Mouse (Mus musculus): ENCODE data around the gene Ppp2r3a. TPM values are rescaled to one million over a fixed set of nuclear protein-coding genes. Genes with fewer than 3 reads are reported as not detected.

Gene Ppp2r3a
- total and polyA plus RNA-seq, 3 experiments = 1.1 to 3.0 TPM; not detected in 1

- TF ChIP-seq MXI1 (IDR thresholded peaks at IDR 0.05; ENCODE audit: low read depth, low read length) = no peak
- no peak for TF ChIP-seq NELFE (IDR thresholded peaks at IDR 0.05; ENCODE audit: low read depth, low read length)
- TF ChIP-seq EP300 (IDR thresholded peaks at IDR 0.05; ENCODE audit: low read depth in 1 of 2, low read length in 2 of 2) = no peak
- TF ChIP-seq ZMIZ1 (IDR thresholded peaks at IDR 0.05; ENCODE audit: low read depth, low read length) = no peak
- peak; percentile 4 for DNase-seq (ENCODE audit: low read depth, low spot score)
- Histone ChIP-seq H3K27ac (ENCODE audit: control insufficient read depth, low read depth, low read length) (no peak overlapping the region), H3K9ac (ENCODE audit: control insufficient read depth, low read depth, low read length, poor library complexity, severe bottlenecking) (no peak overlapping the region), H3K9me3 (replicated peaks; ENCODE audit: insufficient read depth, low read length) (no peaks in the 10 kb centered on the region), H3K4me1 (ENCODE audit: control insufficient read depth in 1 of 2, insufficient read depth in 2 of 2, low read length in 2 of 2) (peaks cover 3 to 11% of the 10 kb centered on the region in 2 experiments), H3K79me2 (ENCODE audit: control insufficient read depth, insufficient read depth, low read length, poor library complexity) (peaks cover 26% of the 10 kb centered on the region), H3K4me3 (ENCODE audit: control insufficient read depth in 1 of 2, insufficient read depth in 1 of 2, low read depth in 2 of 2, low read length in 2 of 2) (no peak overlapping the region), H3K27me3 (ENCODE audit: control insufficient read depth in 1 of 2, insufficient read depth in 2 of 2, low read length in 2 of 2) (no peaks in the 10 kb centered on the region), H3K36me3 (ENCODE audit: control insufficient read depth in 1 of 2, insufficient read depth in 2 of 2, low read length in 2 of 2) (peaks cover 22 to 23% of the 10 kb centered on the region in 2 experiments)
Measured at GRCm38 (mm10) chr9:101104931-101105330, 146.7 kb downstream of the Ppp2r3a start.

GRCm38 (mm10) chr9:101102288-101102687 is 149.3 kb downstream of the Ppp2r3a start:
- Histone ChIP-seq H3K4me3 (ENCODE audit: control insufficient read depth in 1 of 2, insufficient read depth in 1 of 2, low read depth in 2 of 2, low read length in 2 of 2) (no peak overlapping the region), H3K9me3 (replicated peaks; ENCODE audit: insufficient read depth, low read length) (no peaks in the 10 kb centered on the region), H3K79me2 (ENCODE audit: control insufficient read depth, insufficient read depth, low read length, poor library complexity) (peaks cover 44% of the 10 kb centered on the region), H3K27me3 (ENCODE audit: control insufficient read depth in 1 of 2, insufficient read depth in 2 of 2, low read length in 2 of 2) (no peaks in the 10 kb centered on the region), H3K4me1 (ENCODE audit: control insufficient read depth in 1 of 2, insufficient read depth in 2 of 2, low read length in 2 of 2) (peaks cover 15% of the 10 kb centered on the region in 2 experiments), H3K36me3 (ENCODE audit: control insufficient read depth in 1 of 2, insufficient read depth in 2 of 2, low read length in 2 of 2) (peaks cover 23 to 34% of the 10 kb centered on the region in 2 experiments), H3K9ac (ENCODE audit: control insufficient read depth, low read depth, low read length, poor library complexity, severe bottlenecking) (no peak overlapping the region), H3K27ac (ENCODE audit: control insufficient read depth, low read depth, low read length) (no peak overlapping the region)
- no peak for DNase-seq (ENCODE audit: low read depth, low spot score)
- TF ChIP-seq ZNF384 (IDR thresholded peaks at IDR 0.05; ENCODE audit: low read depth, low read length) (no peak), CHD1 (IDR thresholded peaks at IDR 0.05; ENCODE audit: low read depth, low read length) (0 out of 2 replicates have a peak, but pooled peaks have one; percentile 35), MAX (IDR thresholded peaks at IDR 0.05; ENCODE audit: low read length) (no peak)

DNA sequence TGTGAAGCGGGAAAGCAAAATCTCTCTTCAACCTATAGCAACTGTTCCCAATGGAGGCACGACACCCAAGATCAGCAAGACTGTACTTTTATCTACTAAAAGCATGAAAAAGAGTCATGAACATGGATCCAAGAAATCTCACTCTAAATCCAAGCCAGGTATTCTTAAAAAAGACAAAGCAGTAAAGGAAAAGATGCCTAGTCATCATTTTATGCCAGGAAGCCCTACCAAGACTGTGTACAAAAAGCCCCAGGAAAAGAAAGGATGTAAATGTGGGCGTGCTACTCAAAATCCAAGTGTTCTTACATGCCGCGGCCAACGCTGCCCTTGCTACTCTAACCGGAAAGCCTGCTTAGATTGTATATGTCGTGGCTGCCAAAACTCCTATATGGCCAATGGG is 150.0 kb downstream of the Ppp2r3a start:
- TF ChIP-seq SIN3A (IDR thresholded peaks at IDR 0.05; ENCODE audit: low read length) (no peak), GABPA (IDR thresholded peaks at IDR 0.05; ENCODE audit: low read depth, low read length) (no peak), NRF1 (IDR thresholded peaks at IDR 0.05; ENCODE audit: insufficient read depth, low read depth, low read length, poor library complexity, severe bottlenecking) (no peak), MAFK (IDR thresholded peaks at IDR 0.05; ENCODE audit: borderline replicate concordance, low read depth, low read length) (peak; percentile 67), MEF2A (IDR thresholded peaks at IDR 0.05; ENCODE audit: extremely low read depth, insufficient replicate concordance, low read depth, low read length, poor library complexity, severe bottlenecking) (no peak), MYC (IDR thresholded peaks at IDR 0.05; ENCODE audit: low read depth, low read length) (no peak)
- H3K4me3 ChIP-seq (ENCODE audit: control insufficient read depth in 1 of 2, insufficient read depth in 1 of 2, low read depth in 2 of 2, low read length in 2 of 2) = no peak overlapping the region
- no peak overlapping the region for H3K27ac ChIP-seq (ENCODE audit: control insufficient read depth, low read depth, low read length)
- no peak overlapping the region for H3K9ac ChIP-seq (ENCODE audit: control insufficient read depth, low read depth, low read length, poor library complexity, severe bottlenecking)
- peaks cover 50% of the 10 kb centered on the region for H3K79me2 ChIP-seq (ENCODE audit: control insufficient read depth, insufficient read depth, low read length, poor library complexity)
- peaks cover 26 to 34% of the 10 kb centered on the region in 2 experiments for H3K36me3 ChIP-seq (ENCODE audit: control insufficient read depth in 1 of 2, insufficient read depth in 2 of 2, low read length in 2 of 2)
- no peak for DNase-seq (ENCODE audit: low read depth, low spot score)
- no peaks in the 10 kb centered on the region for H3K9me3 ChIP-seq (replicated peaks; ENCODE audit: insufficient read depth, low read length)
- peaks cover 15% of the 10 kb centered on the region in 2 experiments for H3K4me1 ChIP-seq (ENCODE audit: control insufficient read depth in 1 of 2, insufficient read depth in 2 of 2, low read length in 2 of 2)
- H3K27me3 ChIP-seq (ENCODE audit: control insufficient read depth in 1 of 2, insufficient read depth in 2 of 2, low read length in 2 of 2) = no peaks in the 10 kb centered on the region
